Mouse (Mus musculus) megakaryocyte, adult 5-6 weeks (primary cell): Measurements from ENCODE around the gene Dnah8. TPM values are rescaled to one million over a fixed set of nuclear protein-coding genes. Genes with fewer than 3 reads are reported as not detected.

ENCODE experiments used
- total RNA-seq, 2 experiments: library from RNA; stranded (forward) in 1 of 2; stranded (reverse) in 1 of 2; fragments of 153-499, 151-499 nt in 1 of 2; fragments of 221-1000, 200-1000 nt in 1 of 2; gene quantifications; 2 replicates each; pipeline versions ENCODE4 v1.2.3 to v1.2.4; 2015 to 2017

Gene Dnah8
- total RNA-seq, 2 experiments from 2014 or later, result 23.8 to 43.9 TPM

Other genes with a start within 250 kb of the Dnah8 start
- 16.3 and 21.0 TPM in 2 replicates for gene Btbd9, start 47.9 kb upstream of the Dnah8 start, total RNA-seq (2015)
- gene Btbd9, start 47.9 kb upstream of the Dnah8 start, total RNA-seq (2017), result 12.6 and 15.5 TPM in 2 replicates
- 52.5 and 55.3 TPM in 2 replicates for gene Glo1, start 2.5 kb downstream of the Dnah8 start, total RNA-seq (2015)
- 56.7 and 61.8 TPM in 2 replicates for gene Glo1, start 2.5 kb downstream of the Dnah8 start, total RNA-seq (2017)